Mouse (Mus musculus): ENCODE results near the gene Tmem131l. TPM values are rescaled to one million over a fixed set of nuclear protein-coding genes. Genes with fewer than 3 reads are reported as not detected.

The Tmem131l gene
- total and polyA plus RNA-seq, 2 experiments from 2014 or later, result 37.5 to 65.0 TPM

GRCm38 (mm10) chr3:84027691-84028159 is 12.2 kb downstream of the Tmem131l start:
- 58% methylated on average over 8 of the region's 8 CpGs for WGBS
- Histone ChIP-seq H3K4me1 (ENCODE audit: insufficient read depth) (peaks cover under 1% of the 10 kb centered on the region; the same call in 1 of the 2 replicates), H3K27ac (ENCODE audit: low read depth, low read length) (no peak overlapping the region), H3K9me3 (ENCODE audit: low read length) (no peaks in the 10 kb centered on the region), H3K36me3 (ENCODE audit: insufficient read depth) (peaks cover 12% of the 10 kb centered on the region), H3K9ac (no peak overlapping the region), H3K27me3 (ENCODE audit: insufficient read depth, low read length) (no peaks in the 10 kb centered on the region), H3K4me2 (ENCODE audit: low read depth) (no peak overlapping the region), H3K4me3 (ENCODE audit: low read depth, low read length) (no peak overlapping the region)
- DNase-seq (no peak), ATAC-seq (no peak)
- no peak for TF ChIP-seq CTCF (IDR thresholded peaks at IDR 0.05; ENCODE audit: low read depth)

GRCm38 (mm10) chr3:84024512-84025072 is 15.4 kb downstream of the Tmem131l start:
- no peak for DNase-seq
- no peaks in the 10 kb centered on the region for H3K27me3 ChIP-seq (ENCODE audit: insufficient read depth, low read length)
- H3K4me2 ChIP-seq (ENCODE audit: low read depth), result no peak overlapping the region
- H3K27ac ChIP-seq (ENCODE audit: low read depth, low read length), result no peak overlapping the region
- TF ChIP-seq CTCF (IDR thresholded peaks at IDR 0.05; ENCODE audit: low read depth), result no peak
- no peak for ATAC-seq
- H3K9ac ChIP-seq, result no peak overlapping the region
- H3K4me3 ChIP-seq (ENCODE audit: low read depth, low read length), result no peak overlapping the region
- 66% methylated on average over 12 of the region's 12 CpGs for WGBS
- peaks cover 16% of the 10 kb centered on the region for H3K36me3 ChIP-seq (ENCODE audit: insufficient read depth)
- no peaks in the 10 kb centered on the region for H3K9me3 ChIP-seq (ENCODE audit: low read length)
- 0 out of 2 replicates have a peak, but pooled peaks cover 7% of the 10 kb centered on the region for H3K4me1 ChIP-seq (ENCODE audit: insufficient read depth)

GRCm38 (mm10) chr3:84022723-84023122 is 17.3 kb downstream of the Tmem131l start:
- no peak overlapping the region for H3K27ac ChIP-seq (ENCODE audit: low read depth, low read length)
- no peak overlapping the region for H3K4me3 ChIP-seq (ENCODE audit: low read depth, low read length)
- 81% methylated on average over 5 of the region's 5 CpGs for WGBS
- no peaks in the 10 kb centered on the region for H3K27me3 ChIP-seq (ENCODE audit: insufficient read depth, low read length)
- H3K4me2 ChIP-seq (ENCODE audit: low read depth), result no peak overlapping the region
- no peaks in the 10 kb centered on the region for H3K9me3 ChIP-seq (ENCODE audit: low read length)
- peaks cover 19% of the 10 kb centered on the region for H3K36me3 ChIP-seq (ENCODE audit: insufficient read depth)
- H3K9ac ChIP-seq, result no peak overlapping the region
- ATAC-seq (0 out of 2 replicates have a peak, but pooled peaks have one; percentile 2), DNase-seq (no peak)
- H3K4me1 ChIP-seq (ENCODE audit: insufficient read depth), result 0 out of 2 replicates have a peak, but pooled peaks cover 7% of the 10 kb centered on the region
- no peak for TF ChIP-seq CTCF (IDR thresholded peaks at IDR 0.05; ENCODE audit: low read depth)

- DNase-seq, result no peak
- H3K36me3 ChIP-seq (ENCODE audit: insufficient read depth), result peaks cover 21% of the 10 kb centered on the region
- no peak overlapping the region for H3K27ac ChIP-seq (ENCODE audit: low read depth, low read length)
- no peak for TF ChIP-seq CTCF (IDR thresholded peaks at IDR 0.05; ENCODE audit: low read depth)
- 75% methylated on average over 6 of the region's 6 CpGs for WGBS
- no peak overlapping the region for H3K9ac ChIP-seq
- H3K27me3 ChIP-seq (ENCODE audit: insufficient read depth, low read length), result no peaks in the 10 kb centered on the region
- H3K4me3 ChIP-seq (ENCODE audit: low read depth, low read length), result no peak overlapping the region
- no peak overlapping the region for H3K4me2 ChIP-seq (ENCODE audit: low read depth)
- 0 out of 2 replicates have a peak, but pooled peaks cover 7% of the 10 kb centered on the region for H3K4me1 ChIP-seq (ENCODE audit: insufficient read depth)
- H3K9me3 ChIP-seq (ENCODE audit: low read length), result no peaks in the 10 kb centered on the region
- ATAC-seq, result no peak
Observed at GRCm38 (mm10) chr3:84022201-84022584, 17.8 kb downstream of the Tmem131l start.

- Histone ChIP-seq H3K9ac (no peak overlapping the region), H3K27me3 (ENCODE audit: insufficient read depth, low read length) (no peaks in the 10 kb centered on the region), H3K27ac (ENCODE audit: low read depth, low read length) (0 out of 2 replicates have a peak overlapping the region, but pooled peaks have one; percentile 5), H3K36me3 (ENCODE audit: insufficient read depth) (peaks cover 20% of the 10 kb centered on the region), H3K9me3 (ENCODE audit: low read length) (no peaks in the 10 kb centered on the region), H3K4me2 (ENCODE audit: low read depth) (no peak overlapping the region), H3K4me3 (ENCODE audit: low read depth, low read length) (no peak overlapping the region), H3K4me1 (ENCODE audit: insufficient read depth) (0 out of 2 replicates have a peak, but pooled peaks cover 7% of the 10 kb centered on the region)
- whole genome bisulfite sequencing, result 40% methylated on average over 8 of the region's 8 CpGs
- ATAC-seq (peak; percentile 53), DNase-seq (no peak)
- TF ChIP-seq CTCF (IDR thresholded peaks at IDR 0.05; ENCODE audit: low read depth), result no peak
Observed at GRCm38 (mm10) chr3:84021217-84022200, 18.5 kb downstream of the Tmem131l start.

GRCm38 (mm10) chr3:84020528-84020927 is 19.4 kb downstream of the Tmem131l start:
- no peak for DNase-seq
- no peak overlapping the region for H3K9ac ChIP-seq
- H3K4me2 ChIP-seq (ENCODE audit: low read depth), result no peak overlapping the region
- no peak overlapping the region for H3K4me3 ChIP-seq (ENCODE audit: low read depth, low read length)
- no peak overlapping the region for H3K27ac ChIP-seq (ENCODE audit: low read depth, low read length)
- no peak for TF ChIP-seq CTCF (IDR thresholded peaks at IDR 0.05; ENCODE audit: low read depth)
- no peaks in the 10 kb centered on the region for H3K9me3 ChIP-seq (ENCODE audit: low read length)
- H3K4me1 ChIP-seq (ENCODE audit: insufficient read depth), result 0 out of 2 replicates have a peak, but pooled peaks cover 7% of the 10 kb centered on the region
- ATAC-seq, result no peak
- 13% methylated on average over 3 of the region's 3 CpGs for WGBS
- peaks cover 15% of the 10 kb centered on the region; the same call in 1 of the 2 replicates for H3K36me3 ChIP-seq (ENCODE audit: insufficient read depth)
- no peaks in the 10 kb centered on the region for H3K27me3 ChIP-seq (ENCODE audit: insufficient read depth, low read length)
